Comparison of ENCODE assay signal across 8 mouse cellular contexts in genomic region chr11:94866176-94866967, GRCm38 (mm10).
DNase-seq lines count a peak whose midpoint lies in the region; ATAC-seq lines count a peak whose summit lies in the region.

No protein-coding gene starts in this region.

- no peak overlapping the region for H3K4me3 ChIP-seq in limb, embryonic 13.5 days

- H3K27me3 ChIP-seq in limb, embryonic 13.5 days, result no peaks in the 10 kb centered on the region

- peak; percentile 66; the same call in 1 of the 2 replicates for ATAC-seq in limb, embryonic 13.5 days (ENCODE audit: low FRiP score, low read depth)

- peak; percentile 42 to 43 for DNase-seq in B cell, adult 2 months
- peak; percentile 70 for DNase-seq in adrenal gland, adult 2 months
- peak; percentile 77 for DNase-seq in embryo, embryonic 11.5 days (ENCODE audit: low read depth, low spot score)
- DNase-seq in gastrocnemius, postnatal 4 days (ENCODE audit: low spot score in 2 of 2), result peak; percentile 65 to 81
- peak; percentile 42 to 75 for DNase-seq in kidney, adult 8-10 months
- peak; percentile 76 for DNase-seq in ovary, postnatal 10 days (ENCODE audit: low spot score)
- DNase-seq in thymus, postnatal 0 days (ENCODE audit: low spot score), result peak; percentile 67

- 12% methylated on average over 9 of the region's 9 CpGs for WGBS in limb, embryonic 13.5 days

- H3K9ac ChIP-seq in limb, embryonic 13.5 days, result no peak overlapping the region

- H3K27ac ChIP-seq in limb, embryonic 13.5 days, result no peak overlapping the region

- H3K9me3 ChIP-seq in limb, embryonic 13.5 days, result no peaks in the 10 kb centered on the region

- no peak overlapping the region for H3K4me2 ChIP-seq in limb, embryonic 13.5 days (replicated peaks)

- peaks cover 8% of the 10 kb centered on the region; the same call in 1 of the 2 replicates for H3K4me1 ChIP-seq in limb, embryonic 13.5 days

- no peaks in the 10 kb centered on the region for H3K36me3 ChIP-seq in limb, embryonic 13.5 days
